Mouse (Mus musculus) MEL (cell line): ENCODE results near the gene Iqsec1. TPM values are rescaled to one million over a fixed set of nuclear protein-coding genes. Genes with fewer than 3 reads are reported as not detected.

Source experiments
- DNase-seq: peaks from one replicate; pipeline ENCODE4 v3.0.0; 2011; ENCODE audit warnings: low read depth, low spot score
- H3K27ac ChIP-seq: 2 replicates; pipeline ENCODE4 v1.5.1; 2012; ENCODE audit warnings: low read depth, mild to moderate bottlenecking, control low read depth, low read length, moderate library complexity; ENCODE audit not compliant: control insufficient read depth
- H3K27me3 ChIP-seq, 2 experiments: fragments of 150-350 bp in 1 of 2; sonication (generic) in 1 of 2; 2 replicates each; pipeline ENCODE4 v1.6.1; 2012; ENCODE audit warnings: low read length in 2 of 2, mild to moderate bottlenecking in 2 of 2, improper control_type of control experiment in 1 of 2, moderate library complexity in 1 of 2; ENCODE audit not compliant: insufficient read depth in 2 of 2, control insufficient read depth in 1 of 2
- H3K36me3 ChIP-seq, 2 experiments: 2 replicates each; pipeline ENCODE4 v1.6.1; 2012 to 2014; ENCODE audit warnings: low read length in 2 of 2, improper control_type of control experiment in 1 of 2, inconsistent platforms in 1 of 2, mild to moderate bottlenecking in 1 of 2; ENCODE audit not compliant: insufficient read depth in 2 of 2, control insufficient read depth in 1 of 2
- H3K4me1 ChIP-seq, 2 experiments: fragments of 150-350 bp in 1 of 2; sonication (generic) in 1 of 2; 2 replicates each; pipeline ENCODE4 v1.6.1; 2012; ENCODE audit warnings: low read length in 2 of 2, improper control_type of control experiment in 1 of 2, mild to moderate bottlenecking in 1 of 2; ENCODE audit not compliant: insufficient read depth in 2 of 2, control insufficient read depth in 1 of 2
- H3K4me3 ChIP-seq, 2 experiments: fragments of 150-350 bp in 1 of 2; sonication (generic) in 1 of 2; 2 replicates each; pipeline ENCODE4 v1.5.1; 2012; ENCODE audit warnings: low read depth in 2 of 2, low read length in 2 of 2, mild to moderate bottlenecking in 2 of 2, moderate library complexity in 2 of 2, control low read depth in 1 of 2, improper control_type of control experiment in 1 of 2; ENCODE audit not compliant: control insufficient read depth in 1 of 2, insufficient read depth in 1 of 2
- H3K79me2 ChIP-seq: 2 replicates; pipeline ENCODE4 v1.6.1; 2012; ENCODE audit warnings: mild to moderate bottlenecking, low read length, moderate library complexity; ENCODE audit not compliant: control insufficient read depth, poor library complexity, insufficient read depth
- H3K9ac ChIP-seq: 2 replicates; pipeline ENCODE4 v1.6.1; 2012; ENCODE audit warnings: low read depth, mild to moderate bottlenecking, control low read depth, low read length, moderate library complexity; ENCODE audit not compliant: control insufficient read depth, poor library complexity, severe bottlenecking
- H3K9me3 ChIP-seq: fragments of 150-350 bp; sonication (generic); replicated peaks from 2 replicates; pipeline ENCODE4 v1.6.1; 2012; ENCODE audit warnings: mild to moderate bottlenecking, low read length, improper control_type of control experiment, moderate library complexity; ENCODE audit not compliant: insufficient read depth
- CTCF ChIP-seq, 3 experiments: IDR thresholded peaks in 2 of 3; conservative IDR thresholded peaks in 1 of 3; 2 replicates each; pipeline ENCODE4 v1.5.1; 2011 to 2012; ENCODE audit warnings: low read length in 3 of 3, low read depth in 2 of 3, mild to moderate bottlenecking in 2 of 3, improper control_type of control experiment in 1 of 3, inconsistent platforms in 1 of 3, mixed read lengths in 1 of 3, moderate library complexity in 1 of 3; ENCODE audit not compliant: control insufficient read depth in 1 of 3, insufficient read depth in 1 of 3, poor library complexity in 1 of 3, severe bottlenecking in 1 of 3
- E2F4 ChIP-seq: IDR thresholded peaks from 2 replicates; pipeline ENCODE4 v1.6.1; 2011; ENCODE audit warnings: low read depth, low read length, improper control_type of control experiment, borderline replicate concordance
- ELF1 ChIP-seq: IDR thresholded peaks from 2 replicates; pipeline ENCODE4 v1.6.1; 2014; ENCODE audit warnings: low read depth, mild to moderate bottlenecking, inconsistent platforms, low read length, improper control_type of control experiment, moderate library complexity
- GATA1 ChIP-seq: IDR thresholded peaks from 2 replicates; pipeline ENCODE4 v1.6.1; 2011; ENCODE audit warnings: low read depth, low read length, improper control_type of control experiment
- MAZ ChIP-seq: IDR thresholded peaks from 2 replicates; pipeline ENCODE4 v1.6.1; 2012; ENCODE audit warnings: low read depth, mild to moderate bottlenecking, inconsistent platforms, low read length, improper control_type of control experiment
- MEF2A ChIP-seq: IDR thresholded peaks from 2 replicates; pipeline ENCODE4 v1.6.1; 2014; ENCODE audit warnings: low read depth, mild to moderate bottlenecking, inconsistent platforms, low read length, improper control_type of control experiment; ENCODE audit not compliant: poor library complexity, insufficient replicate concordance, severe bottlenecking; ENCODE audit errors: extremely low read depth
- MXI1 ChIP-seq: IDR thresholded peaks from 2 replicates; pipeline ENCODE4 v1.6.1; 2011; ENCODE audit warnings: mild to moderate bottlenecking, low read depth, low read length, improper control_type of control experiment
- MYC ChIP-seq: IDR thresholded peaks from 2 replicates; pipeline ENCODE4 v1.6.1; 2011; ENCODE audit warnings: low read depth, mild to moderate bottlenecking, low read length, improper control_type of control experiment, moderate library complexity
- NRF1 ChIP-seq: IDR thresholded peaks from 2 replicates; pipeline ENCODE4 v1.6.1; 2014; ENCODE audit warnings: low read depth, mild to moderate bottlenecking, inconsistent platforms, low read length, improper control_type of control experiment, moderate library complexity; ENCODE audit not compliant: poor library complexity, insufficient read depth, severe bottlenecking
- POLR2AphosphoS5 ChIP-seq: IDR thresholded peaks from 2 replicates; pipeline ENCODE4 v1.6.1; 2012; ENCODE audit warnings: low read depth, borderline replicate concordance, mild to moderate bottlenecking, inconsistent platforms, low read length, moderate library complexity, mixed read lengths
- RAD21 ChIP-seq: IDR thresholded peaks from 2 replicates; pipeline ENCODE4 v1.6.1; 2011; ENCODE audit warnings: mild to moderate bottlenecking, low read depth, low read length, improper control_type of control experiment
- SIN3A ChIP-seq: IDR thresholded peaks from 2 replicates; pipeline ENCODE4 v1.6.1; 2012; ENCODE audit warnings: low read length, improper control_type of control experiment, inconsistent platforms
- SMC3 ChIP-seq: IDR thresholded peaks from 2 replicates; pipeline ENCODE4 v1.6.1; 2011; ENCODE audit warnings: low read depth, low read length, improper control_type of control experiment
- TCF12 ChIP-seq: IDR thresholded peaks from 2 replicates; pipeline ENCODE4 v1.6.1; 2014; ENCODE audit warnings: low read depth, mild to moderate bottlenecking, inconsistent platforms, low read length, improper control_type of control experiment, moderate library complexity
- UBTF ChIP-seq: IDR thresholded peaks from 2 replicates; pipeline ENCODE4 v1.6.1; 2012; ENCODE audit warnings: low read depth, mild to moderate bottlenecking, inconsistent platforms, low read length, improper control_type of control experiment, moderate library complexity, borderline replicate concordance; ENCODE audit not compliant: insufficient read depth
- USF1 ChIP-seq: IDR thresholded peaks from 2 replicates; pipeline ENCODE4 v1.6.1; 2014; ENCODE audit warnings: low read depth, mild to moderate bottlenecking, inconsistent platforms, low read length, improper control_type of control experiment, moderate library complexity
- ZKSCAN1 ChIP-seq: IDR thresholded peaks from 2 replicates; pipeline ENCODE4 v1.6.1; 2012; ENCODE audit warnings: low read depth, mild to moderate bottlenecking, inconsistent platforms, low read length, improper control_type of control experiment, moderate library complexity
- polyA plus RNA-seq, 2 experiments: library from polyadenylated mRNA; stranded (reverse) in 1 of 2; unstranded in 1 of 2; fragments of >175 nt in 1 of 2; fragments of >200 nt in 1 of 2; gene quantifications; 2 replicates each; pipeline versions ENCODE4 v1.2.1 to v1.2.4; 2012; ENCODE audit warnings: low replicate concordance in 2 of 2, low read depth in 1 of 2; ENCODE audit not compliant: insufficient read length in 2 of 2, insufficient read depth in 1 of 2, missing spikeins in 1 of 2
- total RNA-seq: library from RNA; depleted of rRNA; stranded (reverse); fragments of 300-350 nt; gene quantifications from 2 replicates; pipeline ENCODE4 v1.2.3, GENCODE M21; 2012

Iqsec1 gene
- total and polyA plus RNA-seq, 3 experiments: 14.8 to 73.4 (median 30.8) TPM

GRCm38 (mm10) chr6:90615362-90615761 lies 373.1 kb downstream of the Iqsec1 start:
- H3K27ac ChIP-seq: no peak overlapping the region
- H3K27me3 ChIP-seq: no peaks in the 10 kb centered on the region
- no peak for DNase-seq
- peaks cover 0 to 3% of the 10 kb centered on the region in 2 experiments; a peak in 2 of 4 replicates for H3K36me3 ChIP-seq
- peaks cover 0 to 18% of the 10 kb centered on the region in 2 experiments; a peak in 2 of 4 replicates for H3K4me1 ChIP-seq
- no peak overlapping the region for H3K4me3 ChIP-seq
- no peak overlapping the region for H3K9ac ChIP-seq
- peaks cover 29% of the 10 kb centered on the region for H3K79me2 ChIP-seq
- TF ChIP-seq RAD21 (no peak), MEF2A (no peak)
- no peaks in the 10 kb centered on the region for H3K9me3 ChIP-seq

GRCm38 (mm10) chr6:90613277-90613676 lies 375.2 kb downstream of the Iqsec1 start:
- TF ChIP-seq USF1: no peak
- TF ChIP-seq CTCF (IDR thresholded peaks at IDR 0.05 in 2 of 3, conservative IDR thresholded peaks at IDR 0.05 in 1 of 3; ENCODE audit: control insufficient read depth in 1 of 3, insufficient read depth in 1 of 3, low read depth in 2 of 3, low read length in 3 of 3, poor library complexity in 1 of 3, severe bottlenecking in 1 of 3): no peak
- TF ChIP-seq ELF1: no peak
- no peak for TF ChIP-seq GATA1
- TF ChIP-seq UBTF: no peak
- no peak for TF ChIP-seq SIN3A
- no peak for TF ChIP-seq ZKSCAN1
- TF ChIP-seq POLR2AphosphoS5: no peak
- no peak for TF ChIP-seq SMC3
- TF ChIP-seq NRF1: no peak
- TF ChIP-seq MAZ: no peak
- no peak for TF ChIP-seq MXI1
- TF ChIP-seq TCF12: no peak
- no peak for TF ChIP-seq E2F4
- no peak for TF ChIP-seq MYC
- Histone ChIP-seq H3K27me3 (no peaks in the 10 kb centered on the region), H3K27ac (no peak overlapping the region), H3K79me2 (peaks cover 9% of the 10 kb centered on the region), H3K4me1 (peaks cover 0 to 17% of the 10 kb centered on the region in 2 experiments; a peak in 2 of 4 replicates), H3K4me3 (no peak overlapping the region), H3K9ac (no peak overlapping the region), H3K9me3 (no peaks in the 10 kb centered on the region), H3K36me3 (peaks cover 0 to 3% of the 10 kb centered on the region in 2 experiments; a peak in 2 of 4 replicates)
- no peak for DNase-seq
